Mouse (Mus musculus) CH12.LX (cell line): ENCODE measurements around the gene Tbx3.

ENCODE experiments used
- BHLHE40 ChIP-seq: IDR thresholded peaks from 2 replicates; pipeline ENCODE4 v1.6.1; 2011; ENCODE audit warnings: mild to moderate bottlenecking, low read depth, low read length, improper control_type of control experiment
- CTCF ChIP-seq, 2 experiments: IDR thresholded peaks in 1 of 2; conservative IDR thresholded peaks in 1 of 2; 2 replicates each; pipeline ENCODE4 v1.5.1; 2011 to 2012; ENCODE audit warnings: low read depth in 2 of 2, low read length in 2 of 2, improper control_type of control experiment in 1 of 2, inconsistent platforms in 1 of 2, mild to moderate bottlenecking in 1 of 2, moderate library complexity in 1 of 2
- ELF1 ChIP-seq: IDR thresholded peaks from 2 replicates; pipeline ENCODE4 v1.6.1; 2014; ENCODE audit warnings: low read depth, mild to moderate bottlenecking, inconsistent platforms, low read length, improper control_type of control experiment
- EP300 ChIP-seq: IDR thresholded peaks from 2 replicates; pipeline ENCODE4 v1.6.1; 2011; ENCODE audit warnings: low read length, improper control_type of control experiment
- MAFK ChIP-seq: IDR thresholded peaks from 2 replicates; pipeline ENCODE4 v1.6.1; 2011; ENCODE audit warnings: low read length, improper control_type of control experiment; ENCODE audit not compliant: insufficient replicate concordance
- MAX ChIP-seq: IDR thresholded peaks from 2 replicates; pipeline ENCODE4 v1.6.1; 2011; ENCODE audit warnings: low read length, improper control_type of control experiment
- MAZ ChIP-seq: IDR thresholded peaks from 2 replicates; pipeline ENCODE4 v1.6.1; 2012; ENCODE audit warnings: low read depth, mild to moderate bottlenecking, inconsistent platforms, low read length, improper control_type of control experiment, moderate library complexity
- NELFE ChIP-seq: IDR thresholded peaks from 2 replicates; pipeline ENCODE4 v1.6.1; 2011; ENCODE audit warnings: low read depth, low read length, improper control_type of control experiment
- PAX5 ChIP-seq: IDR thresholded peaks from 2 replicates; pipeline ENCODE4 v1.6.1; 2012; ENCODE audit warnings: low read length, inconsistent platforms, mixed read lengths
- POLR2A ChIP-seq: IDR thresholded peaks from 2 replicates; pipeline ENCODE4 v1.6.1; 2011; ENCODE audit warnings: low read depth, mild to moderate bottlenecking, improper control_type of control experiment, low read length
- POLR2AphosphoS2 ChIP-seq: IDR thresholded peaks from 2 replicates; pipeline ENCODE4 v1.6.1; 2011; ENCODE audit warnings: low read depth, low read length, improper control_type of control experiment
- UBTF ChIP-seq: IDR thresholded peaks from 2 replicates; pipeline ENCODE4 v1.6.1; 2012; ENCODE audit warnings: low read depth, mild to moderate bottlenecking, inconsistent platforms, low read length, improper control_type of control experiment, moderate library complexity
- ZNF384 ChIP-seq: IDR thresholded peaks from 2 replicates; pipeline ENCODE4 v1.6.1; 2012; ENCODE audit warnings: low read depth, low read length, improper control_type of control experiment, inconsistent platforms

- TF ChIP-seq CTCF (conservative IDR thresholded peaks at IDR 0.05 in 1 of 2, IDR thresholded peaks at IDR 0.05 in 1 of 2; ENCODE audit: low read depth in 2 of 2, low read length in 2 of 2) (no peak), EP300 (no peak), MAX (no peak), MAZ (no peak), NELFE (no peak), POLR2A (no peak), PAX5 (no peak), BHLHE40 (no peak), MAFK (no peak), UBTF (no peak), POLR2AphosphoS2 (no peak), ZNF384 (no peak), ELF1 (no peak)
Observed at GRCm38 (mm10) chr5:119706467-119706866, 36.0 kb downstream of the Tbx3 start.
